Mouse (Mus musculus): ENCODE data around the gene Abhd2. TPM values are rescaled to one million over a fixed set of nuclear protein-coding genes. Genes with fewer than 3 reads are reported as not detected.

Gene Abhd2
- polyA plus RNA-seq (2016; fragmentation: Nextera tagmentation; extraction: Ambion mirVana) = 13.7 and 14.9 TPM in 2 replicates

DNA sequence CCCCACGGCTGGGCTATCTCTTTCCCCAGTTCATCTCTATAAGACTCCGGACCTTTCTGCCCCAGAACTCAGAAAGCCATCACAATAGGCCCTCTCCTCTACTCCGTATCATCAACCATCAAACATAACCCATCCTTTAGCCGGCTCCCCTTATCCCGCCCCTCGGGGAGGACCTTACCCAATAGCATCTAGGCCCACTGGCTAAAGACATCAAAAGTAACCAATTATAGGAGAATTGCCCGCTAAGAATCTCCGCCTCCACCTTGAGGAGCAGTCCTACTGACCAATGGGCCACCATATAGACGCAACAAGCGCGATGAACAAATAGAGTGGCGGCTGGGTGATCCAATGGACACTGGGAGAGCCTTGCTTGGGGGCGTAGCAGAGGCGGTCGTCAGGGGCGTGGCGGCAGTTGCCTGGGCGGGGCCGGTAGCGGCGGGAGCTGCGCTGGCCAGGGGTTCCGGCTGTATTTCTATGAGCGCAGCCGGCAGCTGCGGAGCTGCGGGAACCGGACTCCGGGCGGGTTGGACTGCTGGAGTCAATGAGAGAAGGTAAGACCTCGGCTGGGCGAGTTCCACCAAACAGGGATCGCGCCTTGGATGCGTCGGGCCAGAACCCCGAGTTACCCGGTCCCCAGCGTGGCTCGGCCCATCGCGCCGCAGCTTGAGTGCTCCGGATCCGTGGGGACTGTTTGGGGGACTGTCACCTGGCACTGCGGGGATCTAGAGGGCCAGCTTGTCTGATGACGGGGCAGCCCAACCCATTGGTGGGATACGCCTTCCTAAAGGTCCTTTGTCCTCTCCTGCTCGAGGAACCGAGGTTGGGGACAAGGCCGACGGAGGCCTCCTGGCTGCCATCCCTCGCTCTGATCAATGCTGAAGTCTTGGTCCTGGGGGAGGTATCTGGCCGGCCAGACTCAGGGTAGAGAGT is at the start of gene Abhd2:
TSS of gene Abhd2 (plus strand) at position 411 of the 930 bp plus-strand sequence.
- WGBS = under 1% methylated on average over 54 of the region's 54 CpGs
- H3K9ac ChIP-seq (replicated peaks) = peak within 1 kb of the TSS; percentile 90
- peak; percentile 100 for ATAC-seq (ENCODE audit: low FRiP score, low read depth)
- no peaks in the 10 kb centered on the region for H3K36me3 ChIP-seq
- H3K9me3 ChIP-seq = no peaks in the 10 kb centered on the region
- H3K4me1 ChIP-seq = peaks cover 36% of the 10 kb centered on the region
- H3K27me3 ChIP-seq = 0 out of 2 replicates have a peak, but pooled peaks cover 3% of the 10 kb centered on the region
- peak within 1 kb of the TSS; percentile 83 for H3K4me3 ChIP-seq
- peak within 1 kb of the TSS; percentile 92 for H3K4me2 ChIP-seq (replicated peaks)
- peak within 1 kb of the TSS; percentile 83 for H3K27ac ChIP-seq (replicated peaks)

DNA sequence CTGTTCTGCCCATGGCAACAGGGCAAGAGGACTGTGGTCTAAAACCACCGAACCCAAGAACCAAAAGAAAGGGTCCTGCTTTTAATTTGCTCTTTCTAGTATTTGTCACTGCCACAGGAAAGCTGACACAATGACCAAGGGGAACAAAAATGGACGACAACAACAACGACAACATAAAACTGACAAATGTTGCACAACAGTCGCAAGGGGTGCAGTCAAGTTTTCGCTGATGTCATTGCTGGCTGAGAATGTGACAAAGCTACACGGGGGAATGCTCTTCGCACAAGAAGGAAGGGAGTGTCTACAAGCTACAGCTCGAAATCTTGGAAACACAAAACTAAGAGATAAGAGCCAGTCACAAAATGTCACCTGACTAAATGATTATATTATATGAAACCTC is 47.5 kb upstream of the Abhd2 start:
- Histone ChIP-seq H3K27me3 (no peaks in the 10 kb centered on the region), H3K27ac (replicated peaks) (no peak overlapping the region), H3K9ac (replicated peaks) (no peak overlapping the region), H3K4me1 (no peaks in the 10 kb centered on the region), H3K9me3 (no peaks in the 10 kb centered on the region), H3K4me3 (no peak overlapping the region), H3K36me3 (no peaks in the 10 kb centered on the region), H3K4me2 (replicated peaks) (no peak overlapping the region)
- no peak for ATAC-seq (ENCODE audit: low FRiP score, low read depth)
- whole genome bisulfite sequencing = 91% methylated on average over 8 of the region's 8 CpGs

DNA sequence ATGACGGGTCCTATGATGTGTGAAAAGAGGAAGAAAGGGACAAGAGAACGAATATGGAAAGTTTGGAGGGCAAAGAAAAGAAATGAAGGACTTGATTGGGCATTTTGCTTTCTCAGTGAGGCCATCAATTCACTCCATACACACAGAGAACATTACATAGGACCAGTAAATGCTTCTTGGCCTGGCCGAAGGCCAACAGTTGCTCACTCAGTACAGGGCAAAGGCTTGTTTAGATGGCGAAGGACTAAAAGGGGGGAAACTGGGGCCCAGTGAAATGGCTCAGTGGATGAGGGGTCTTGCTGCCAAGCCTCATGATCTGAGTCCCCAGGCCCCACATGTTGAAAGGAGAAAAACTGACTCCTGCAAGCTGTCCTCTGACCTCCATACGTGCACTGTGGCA is 46.8 kb upstream of the Abhd2 start:
- WGBS = 93% methylated on average over 5 of the region's 5 CpGs
- no peak for ATAC-seq (ENCODE audit: low FRiP score, low read depth)
- H3K27me3 ChIP-seq = no peaks in the 10 kb centered on the region

DNA sequence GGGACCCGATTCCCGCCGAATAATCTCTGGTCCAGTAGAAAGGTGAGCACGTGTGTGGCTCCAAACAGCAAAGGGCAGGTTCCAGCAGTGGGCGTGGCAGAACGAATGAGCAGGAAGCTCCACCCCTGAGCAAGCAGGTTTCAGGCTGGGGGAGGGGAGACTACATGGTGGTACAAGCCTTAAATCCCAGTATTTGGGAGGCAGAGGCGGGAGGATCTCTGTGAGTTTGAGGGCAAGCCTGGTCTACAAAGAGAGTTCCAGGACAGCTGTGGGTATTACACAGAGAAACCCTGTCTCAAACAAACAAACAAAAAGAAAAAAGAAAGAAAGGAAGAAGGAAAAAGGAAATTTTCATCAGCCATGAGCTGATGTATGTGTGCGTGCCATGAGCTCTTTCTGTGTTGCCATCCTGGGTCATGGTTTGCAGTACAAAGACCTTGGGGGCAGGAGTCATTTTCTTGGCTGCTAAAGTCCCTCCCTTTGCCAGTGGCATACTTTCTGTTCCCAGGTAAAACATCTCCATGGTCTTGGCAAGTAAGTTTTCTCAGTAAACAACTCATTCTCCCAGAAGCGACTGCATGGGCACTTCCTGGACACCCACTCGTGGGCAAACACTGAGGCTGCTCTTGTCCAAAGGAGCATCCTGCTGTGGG is 46.0 kb upstream of the Abhd2 start:
- 88% methylated on average over 7 of the region's 10 CpGs for WGBS
- no peak overlapping the region for H3K27ac ChIP-seq (replicated peaks)

More for the DNA sequence above, 46.8 kb upstream of the Abhd2 start:
- no peaks in the 10 kb centered on the region for H3K4me1 ChIP-seq
- H3K9me3 ChIP-seq = no peaks in the 10 kb centered on the region
- H3K27ac ChIP-seq (replicated peaks) = no peak overlapping the region
- no peak overlapping the region for H3K4me3 ChIP-seq
- no peak overlapping the region for H3K9ac ChIP-seq (replicated peaks)
- H3K36me3 ChIP-seq = no peaks in the 10 kb centered on the region
- no peak overlapping the region for H3K4me2 ChIP-seq (replicated peaks)

DNA sequence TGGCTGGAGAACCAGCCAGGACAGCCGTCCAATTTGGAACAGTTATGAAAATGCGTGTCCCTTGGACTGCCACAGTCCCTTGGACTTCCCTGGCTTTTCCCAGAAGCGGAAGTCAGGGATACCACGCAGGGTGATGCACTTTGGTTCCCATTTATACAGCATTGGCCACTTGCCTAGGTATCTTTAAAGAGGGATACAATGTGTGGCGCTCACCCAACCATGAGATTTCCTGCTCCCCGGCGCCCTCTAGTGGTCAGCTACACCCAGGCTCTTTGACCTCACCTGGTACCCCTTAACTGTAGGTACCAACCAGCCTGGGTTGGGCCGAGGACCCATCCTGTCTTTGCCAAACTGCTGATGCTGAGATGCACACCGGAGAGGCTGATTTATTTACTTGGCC is 44.5 kb upstream of the Abhd2 start:
- 33% methylated on average over 9 of the region's 9 CpGs for WGBS

More for the DNA sequence above, 46.0 kb upstream of the Abhd2 start:
- Histone ChIP-seq H3K4me3 (no peak overlapping the region), H3K9me3 (no peaks in the 10 kb centered on the region), H3K9ac (replicated peaks) (no peak overlapping the region), H3K27me3 (no peaks in the 10 kb centered on the region), H3K4me2 (replicated peaks) (no peak overlapping the region), H3K4me1 (no peaks in the 10 kb centered on the region), H3K36me3 (no peaks in the 10 kb centered on the region)
- ATAC-seq (ENCODE audit: low FRiP score, low read depth) = no peak

GRCm38 (mm10) chr7:79231577-79231976 is 41.4 kb upstream of the Abhd2 start:
- H3K4me1 ChIP-seq = no peaks in the 10 kb centered on the region
- no peaks in the 10 kb centered on the region for H3K27me3 ChIP-seq
- no peak overlapping the region for H3K27ac ChIP-seq (replicated peaks)
- H3K36me3 ChIP-seq = no peaks in the 10 kb centered on the region
- 79% methylated on average over 2 of the region's 2 CpGs for WGBS
- H3K4me2 ChIP-seq (replicated peaks) = no peak overlapping the region
- no peak overlapping the region for H3K4me3 ChIP-seq
- H3K9me3 ChIP-seq = no peaks in the 10 kb centered on the region
- H3K9ac ChIP-seq (replicated peaks) = no peak overlapping the region
- no peak for ATAC-seq (ENCODE audit: low FRiP score, low read depth)

More for the DNA sequence above, 44.5 kb upstream of the Abhd2 start:
- Histone ChIP-seq H3K27ac (replicated peaks) (no peak overlapping the region), H3K27me3 (no peaks in the 10 kb centered on the region), H3K4me2 (replicated peaks) (no peak overlapping the region), H3K4me3 (no peak overlapping the region), H3K9ac (replicated peaks) (no peak overlapping the region), H3K36me3 (no peaks in the 10 kb centered on the region), H3K4me1 (no peaks in the 10 kb centered on the region), H3K9me3 (no peaks in the 10 kb centered on the region)
- no peak for ATAC-seq (ENCODE audit: low FRiP score, low read depth)

DNA sequence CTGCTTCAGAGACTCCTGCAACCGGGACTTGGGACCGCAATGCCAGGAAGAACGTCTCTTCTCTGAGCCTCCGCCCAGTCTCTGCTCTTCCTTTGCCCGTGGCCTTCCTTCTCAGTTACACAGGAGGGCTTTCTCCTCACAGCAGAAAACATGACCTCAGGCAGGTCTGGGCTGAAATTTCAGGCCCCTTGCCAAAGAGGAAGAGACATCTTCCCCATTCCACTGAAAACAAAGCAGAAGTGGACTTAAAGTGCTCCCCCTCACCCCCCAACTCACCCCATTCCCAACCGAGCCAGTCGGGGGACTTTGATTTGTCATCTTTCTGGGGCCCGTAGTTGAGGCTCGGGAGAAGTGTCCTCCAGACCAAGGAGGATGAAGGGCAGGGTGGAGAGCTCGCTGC is 41.0 kb upstream of the Abhd2 start:
- Histone ChIP-seq H3K9ac (replicated peaks) (no peak overlapping the region), H3K4me2 (replicated peaks) (no peak overlapping the region), H3K9me3 (no peaks in the 10 kb centered on the region), H3K4me3 (no peak overlapping the region), H3K36me3 (no peaks in the 10 kb centered on the region), H3K4me1 (no peaks in the 10 kb centered on the region), H3K27ac (replicated peaks) (no peak overlapping the region), H3K27me3 (no peaks in the 10 kb centered on the region)
- WGBS = 90% methylated on average over 10 of the region's 10 CpGs
- ATAC-seq (ENCODE audit: low FRiP score, low read depth) = no peak

DNA sequence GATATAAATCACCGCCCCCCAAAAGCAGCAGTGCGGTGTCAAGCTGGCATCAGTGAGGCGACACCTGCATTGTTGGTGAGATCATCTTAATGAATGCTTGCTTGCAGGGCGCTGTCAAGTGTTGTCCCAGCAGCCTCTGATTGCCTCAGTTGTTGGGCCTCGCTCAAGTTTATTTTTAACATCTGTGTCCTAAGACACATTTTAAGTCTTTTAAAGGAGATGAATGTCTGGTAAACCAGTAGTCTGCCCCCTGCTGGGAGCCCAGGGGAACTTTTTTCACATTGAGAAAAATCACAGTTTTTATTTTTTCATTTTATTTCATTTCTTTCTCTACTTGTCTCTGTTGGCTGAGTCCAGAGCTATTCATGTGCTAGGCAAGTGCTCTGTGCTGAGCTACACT is 34.3 kb upstream of the Abhd2 start:
- Histone ChIP-seq H3K4me3 (no peak overlapping the region), H3K36me3 (no peaks in the 10 kb centered on the region), H3K4me1 (no peaks in the 10 kb centered on the region), H3K27ac (replicated peaks) (no peak overlapping the region), H3K27me3 (0 out of 2 replicates have a peak, but pooled peaks cover 5% of the 10 kb centered on the region), H3K9me3 (no peaks in the 10 kb centered on the region), H3K4me2 (replicated peaks) (no peak overlapping the region), H3K9ac (replicated peaks) (no peak overlapping the region)
- ATAC-seq (ENCODE audit: low FRiP score, low read depth) = no peak
- WGBS = 83% methylated on average over 5 of the region's 5 CpGs

- Histone ChIP-seq H3K4me1 (no peaks in the 10 kb centered on the region), H3K27ac (replicated peaks) (no peak overlapping the region), H3K27me3 (0 out of 2 replicates have a peak, but pooled peaks cover 10% of the 10 kb centered on the region), H3K4me3 (no peak overlapping the region), H3K9me3 (no peaks in the 10 kb centered on the region), H3K9ac (replicated peaks) (no peak overlapping the region), H3K36me3 (no peaks in the 10 kb centered on the region), H3K4me2 (replicated peaks) (no peak overlapping the region)
- 70% methylated on average over 10 of the region's 10 CpGs for WGBS
- ATAC-seq (ENCODE audit: low FRiP score, low read depth) = no peak
Observed at GRCm38 (mm10) chr7:79241931-79242625, 30.9 kb upstream of the Abhd2 start.

DNA sequence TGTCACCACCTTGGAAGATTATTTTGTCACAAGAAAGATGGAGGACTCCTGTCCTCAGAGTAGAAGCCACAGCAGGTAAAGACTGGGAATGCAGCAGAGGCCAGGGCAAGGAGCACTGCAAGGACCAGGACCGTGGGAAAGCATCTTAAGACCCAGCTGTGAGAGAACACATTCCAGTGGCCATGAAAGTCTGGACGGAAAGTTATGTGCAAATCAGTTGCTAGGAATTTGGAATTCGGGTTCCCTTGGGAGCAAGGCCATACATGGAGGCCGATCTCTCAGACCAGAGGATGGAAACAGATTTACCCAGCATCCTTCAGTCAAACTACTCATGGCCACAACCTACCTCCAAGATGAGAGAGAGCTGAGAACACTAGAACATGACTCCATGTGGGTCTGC is 29.8 kb upstream of the Abhd2 start:
- Histone ChIP-seq H3K4me3 (no peak overlapping the region), H3K27me3 (0 out of 2 replicates have a peak, but pooled peaks cover 10% of the 10 kb centered on the region), H3K27ac (replicated peaks) (no peak overlapping the region), H3K36me3 (no peaks in the 10 kb centered on the region), H3K4me2 (replicated peaks) (no peak overlapping the region), H3K9me3 (no peaks in the 10 kb centered on the region), H3K4me1 (no peaks in the 10 kb centered on the region), H3K9ac (replicated peaks) (no peak overlapping the region)
- ATAC-seq (ENCODE audit: low FRiP score, low read depth) = no peak
- 66% methylated on average over 4 of the region's 4 CpGs for WGBS

DNA sequence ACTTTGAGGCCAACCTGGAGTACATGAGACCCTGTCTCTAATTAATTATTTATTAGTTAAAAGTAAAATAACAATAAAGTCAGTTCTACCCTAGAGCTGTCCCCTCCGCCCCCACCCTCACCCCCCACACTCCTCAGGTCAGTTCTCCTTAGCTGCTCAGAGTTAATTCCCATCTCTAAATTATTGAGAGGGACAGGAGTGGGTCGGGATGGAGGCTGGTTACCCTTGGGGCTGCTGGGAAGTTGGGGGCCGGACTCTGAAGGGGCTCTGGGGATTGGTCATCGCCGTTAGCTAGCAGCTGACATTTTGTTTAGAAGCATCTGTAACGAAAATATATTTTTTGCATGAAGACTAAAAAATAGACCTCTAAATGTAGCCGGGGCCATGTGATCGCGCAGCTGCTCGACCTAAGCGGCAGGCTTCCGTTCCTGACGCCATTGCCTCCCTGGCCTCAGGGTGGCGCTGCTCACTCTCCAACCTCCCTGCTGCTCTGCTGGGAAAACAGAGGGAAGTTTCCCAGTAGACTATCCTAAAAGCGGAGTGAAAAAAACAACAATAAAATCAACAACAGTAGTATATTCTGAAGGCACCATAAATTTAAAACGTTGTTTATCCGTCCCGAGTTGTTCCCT is 26.8 kb upstream of the Abhd2 start:
- H3K9me3 ChIP-seq = no peaks in the 10 kb centered on the region
- ATAC-seq (ENCODE audit: low FRiP score, low read depth) = 0 out of 2 replicates have a peak, but pooled peaks have one; percentile 58
- peak overlapping the region; percentile 43 for H3K4me2 ChIP-seq (replicated peaks)
- H3K27me3 ChIP-seq = 0 out of 2 replicates have a peak, but pooled peaks cover 6% of the 10 kb centered on the region
- no peaks in the 10 kb centered on the region for H3K36me3 ChIP-seq
- 13% methylated on average over 18 of the region's 18 CpGs for WGBS
- no peaks in the 10 kb centered on the region for H3K4me1 ChIP-seq
- H3K4me3 ChIP-seq = peak overlapping the region; percentile 21; the same call in 1 of the 2 replicates
- H3K9ac ChIP-seq (replicated peaks) = no peak overlapping the region
- no peak overlapping the region for H3K27ac ChIP-seq (replicated peaks)
